Mouse (Mus musculus) urinary bladder, adult 2 months (tissue): ENCODE results near the gene Arrb1. TPM values are rescaled to one million over a fixed set of nuclear protein-coding genes. Genes with fewer than 3 reads are reported as not detected.

Experiments
- DNase-seq: peaks from one replicate; pipeline ENCODE4 v3.0.0; 2022; ENCODE audit warnings: low spot score
- polyA plus RNA-seq: library from polyadenylated mRNA; depleted of rRNA; stranded (reverse); fragments of >200 nt; gene quantifications from 2 replicates; pipeline ENCODE4 v1.2.3, GENCODE M21; 2012

Gene Arrb1
- polyA plus RNA-seq, 1 experiment = 45.4 TPM

DNA sequence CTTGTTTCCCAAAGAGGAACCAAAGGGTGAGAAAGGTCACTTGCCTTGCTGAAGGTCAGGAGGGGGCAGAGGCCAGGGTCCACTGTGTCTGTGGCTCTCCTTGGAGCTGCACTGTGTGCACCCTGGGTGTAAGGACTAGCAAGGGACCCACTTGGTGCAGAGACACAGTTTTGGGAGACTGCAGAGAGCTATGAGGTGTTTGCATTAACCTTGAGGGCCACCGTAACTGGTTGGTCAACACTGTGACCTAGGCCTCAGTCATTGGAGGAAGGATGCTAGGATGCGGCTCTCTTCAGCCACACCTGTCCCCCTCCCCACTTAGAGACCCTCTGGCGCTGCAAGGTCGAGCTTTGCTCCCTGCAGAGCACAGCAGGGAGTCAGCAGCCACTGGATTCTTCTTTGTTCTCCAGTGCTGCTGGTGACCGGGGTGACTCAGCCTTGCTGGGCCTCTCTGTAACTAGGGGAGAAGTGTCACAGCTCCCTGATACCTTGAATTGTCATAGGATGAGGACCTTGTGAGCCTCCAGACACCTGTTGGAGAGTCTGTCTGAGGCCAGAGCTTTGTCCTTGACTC, 2.0 kb downstream of the Arrb1 start:
- no peak for DNase-seq

DNA sequence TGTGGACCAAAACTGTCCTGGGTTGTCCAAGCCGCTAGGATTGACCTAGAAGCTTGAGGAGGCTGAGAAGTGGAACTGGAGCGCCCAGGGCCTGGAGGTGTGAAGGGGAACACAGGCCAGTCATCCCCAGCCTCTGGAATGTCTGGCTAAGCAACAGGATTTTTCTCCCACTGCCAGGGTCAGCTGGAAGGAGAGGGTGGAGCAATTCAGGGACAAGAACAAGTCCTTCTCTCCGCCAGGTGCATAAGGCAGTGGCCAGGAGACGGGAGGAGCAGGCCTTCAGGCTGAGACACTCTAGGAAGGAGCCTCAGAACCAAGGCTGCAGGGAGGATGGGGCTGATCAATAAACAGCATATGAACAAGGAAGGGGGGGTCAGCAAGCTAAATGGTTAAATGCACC, 3.2 kb downstream of the Arrb1 start:
- no peak for DNase-seq

DNA sequence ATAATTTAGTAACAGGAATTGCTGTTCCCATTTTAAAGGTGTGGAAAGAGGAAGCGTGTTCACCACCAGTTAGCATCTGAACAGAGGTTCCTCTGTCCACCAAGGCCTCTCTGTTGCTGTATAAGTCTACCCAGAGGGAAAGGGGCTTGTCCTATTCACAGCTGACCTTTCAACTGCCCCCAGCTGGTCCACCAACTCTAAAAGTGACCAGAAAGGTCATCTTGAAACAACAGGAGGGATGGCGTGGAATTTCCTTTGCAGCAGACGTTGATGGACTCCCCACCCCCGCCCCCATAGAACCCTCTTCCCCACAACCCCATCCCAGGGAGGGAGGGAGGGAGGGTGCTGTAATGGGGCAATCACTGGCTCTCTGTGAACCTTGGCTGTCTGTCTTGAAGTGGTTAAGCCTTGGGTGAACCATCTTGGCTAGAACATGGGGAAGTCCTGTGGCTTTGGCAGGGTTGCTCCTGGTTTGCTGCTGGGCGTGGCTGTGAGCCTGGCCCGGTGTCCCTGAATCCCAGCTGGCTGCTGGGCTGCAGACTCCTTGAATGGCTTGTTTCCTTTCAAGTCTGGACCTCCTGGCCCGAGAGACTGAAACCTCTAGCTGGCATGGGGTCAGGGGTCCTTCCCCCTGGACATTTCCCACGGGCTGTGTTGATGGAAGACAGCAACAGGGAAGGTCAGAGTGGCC, 4.1 kb downstream of the Arrb1 start:
- DNase-seq = no peak

DNA sequence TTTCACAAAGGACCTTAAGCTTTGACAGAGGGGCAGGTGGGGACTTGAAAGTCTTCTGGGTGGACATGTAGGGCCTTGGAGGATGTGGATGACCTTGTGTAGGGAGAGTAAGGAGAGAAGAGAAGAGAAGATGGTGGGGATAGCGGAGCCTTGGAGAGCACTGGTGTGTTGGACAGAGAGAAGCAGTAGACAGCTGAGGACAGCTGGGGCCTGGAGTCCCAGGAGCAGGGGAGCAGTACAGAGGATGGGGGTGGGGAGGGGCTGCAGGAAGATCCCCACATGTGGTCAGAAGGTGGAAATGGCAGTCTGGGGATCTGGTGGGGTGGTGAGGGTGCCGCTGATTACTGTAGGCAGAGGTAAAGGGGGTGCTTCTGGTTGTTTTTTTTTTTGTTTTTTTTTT, 4.8 kb downstream of the Arrb1 start:
- no peak for DNase-seq

DNA sequence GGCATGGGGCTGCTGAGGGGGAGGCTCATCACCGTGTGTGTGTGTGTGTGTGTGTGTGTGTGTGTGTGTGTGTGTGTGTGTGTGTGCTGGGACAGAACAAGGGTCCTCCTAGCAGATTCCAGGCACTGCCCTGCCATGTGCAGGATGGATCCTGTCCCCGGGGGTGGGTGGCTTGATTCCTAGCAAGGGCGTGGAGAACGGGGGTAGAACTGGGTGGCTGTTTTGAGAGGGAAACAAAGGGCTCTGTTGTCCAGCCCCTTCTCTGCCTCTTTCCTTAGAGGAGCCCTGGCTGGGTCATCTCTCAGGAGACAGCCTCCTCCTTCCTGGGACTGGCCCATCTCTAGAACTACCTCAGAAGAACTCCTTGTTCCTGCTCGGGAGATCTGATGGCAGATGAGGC, 5.9 kb downstream of the Arrb1 start:
- no peak for DNase-seq

DNA sequence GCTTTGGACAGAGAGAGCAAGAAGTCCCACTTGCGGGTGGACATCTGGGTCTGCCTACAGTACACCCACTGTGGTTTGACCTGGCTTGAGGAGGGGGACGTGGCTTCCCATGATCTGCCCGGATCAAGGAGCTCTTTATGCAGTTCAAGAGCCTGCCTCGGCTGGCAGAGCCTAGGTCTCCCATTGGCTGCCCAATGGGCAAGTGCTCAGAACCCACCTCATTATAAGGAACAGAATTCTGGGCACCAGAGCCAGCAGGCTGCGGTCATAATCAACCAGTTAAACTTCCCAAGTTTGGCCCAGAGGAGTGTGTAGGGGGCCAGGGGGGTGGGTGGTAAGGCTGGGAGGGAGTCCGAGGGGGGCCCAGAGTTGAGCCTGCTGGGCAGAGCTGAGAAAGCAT, 9.0 kb downstream of the Arrb1 start:
- no peak for DNase-seq

DNA sequence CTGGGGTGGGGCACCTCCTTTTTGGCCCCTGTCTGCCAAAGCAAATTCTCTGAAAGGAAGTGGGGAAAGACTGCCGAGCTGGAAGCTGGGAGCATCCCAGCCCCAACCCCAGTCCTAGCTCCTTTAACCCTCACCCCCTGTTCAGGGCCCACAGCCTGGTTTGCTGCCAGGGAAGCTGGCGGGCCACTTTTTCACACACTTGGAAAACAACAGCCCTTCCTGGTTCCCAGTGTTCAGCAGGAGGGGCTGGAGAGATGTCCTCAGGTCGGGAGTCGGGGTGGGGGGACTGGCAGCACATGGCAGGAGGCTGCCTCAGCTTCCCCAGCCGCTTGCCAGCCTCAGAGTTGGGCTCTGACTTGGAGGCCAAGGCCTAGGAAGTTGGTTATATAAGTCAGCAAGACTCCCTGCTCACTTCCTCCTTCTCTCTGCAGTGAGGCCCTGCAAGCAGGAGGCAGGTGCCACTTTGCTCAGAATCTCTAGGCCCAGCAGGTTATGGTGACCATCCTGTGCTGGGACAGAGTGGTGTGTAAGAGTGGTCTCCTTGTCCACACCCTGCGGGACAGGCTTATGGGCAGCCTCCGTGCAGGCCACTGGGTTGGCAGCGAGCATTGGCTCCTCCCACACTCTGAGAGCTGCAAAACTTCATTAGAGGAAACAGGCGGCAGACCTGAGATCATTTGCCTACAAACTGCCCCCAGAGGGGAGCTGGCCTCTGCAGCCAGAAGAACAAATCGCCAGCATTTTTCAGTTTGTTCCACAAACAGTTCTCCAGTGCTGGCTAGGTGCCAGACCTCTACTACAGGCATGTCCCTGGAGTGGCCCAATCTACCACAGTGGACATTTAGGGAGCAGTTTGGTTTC, 10.8 kb downstream of the Arrb1 start:
- no peak for DNase-seq

DNA sequence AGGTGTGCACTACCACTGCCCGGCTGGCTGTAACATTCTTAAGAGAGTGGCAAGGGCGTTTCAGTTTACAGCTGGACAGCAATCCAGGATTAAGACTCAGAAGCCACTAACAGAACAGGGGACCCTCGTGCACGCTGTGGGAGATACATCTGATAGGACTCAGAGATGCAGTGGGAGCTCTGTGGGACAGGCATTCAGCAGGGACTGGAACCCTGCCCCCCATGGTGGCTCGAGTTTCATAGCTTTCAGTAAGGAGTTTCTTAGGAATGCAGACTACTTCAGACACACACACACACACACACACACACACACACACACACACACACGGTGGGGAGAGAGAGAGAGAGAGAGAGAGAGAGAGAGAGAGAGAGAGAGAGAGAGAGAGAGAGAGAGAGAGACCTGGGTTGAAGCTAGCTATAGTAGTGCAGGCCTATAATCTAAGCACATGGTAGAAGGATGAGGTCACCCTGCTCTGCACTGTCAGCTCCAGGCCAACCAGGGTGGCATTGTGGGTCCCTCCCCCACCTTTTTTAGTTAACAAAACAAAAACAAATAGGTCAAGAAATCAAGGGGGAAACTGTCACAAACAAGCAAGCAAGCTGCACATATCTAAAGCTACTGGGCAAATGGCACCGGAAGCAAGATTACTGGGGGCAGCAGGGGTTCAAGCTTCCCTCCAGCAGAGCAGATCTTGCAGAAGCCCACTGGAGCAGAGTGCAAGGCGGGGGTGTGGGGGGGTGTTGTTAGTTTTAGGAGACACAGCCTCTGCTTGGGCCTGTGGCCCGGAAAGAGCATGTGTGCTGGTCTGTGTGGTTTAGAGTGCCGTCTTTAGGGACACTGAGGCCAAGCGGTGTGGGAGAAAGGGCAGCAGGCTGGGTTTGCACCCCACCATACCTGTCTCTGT, 12.6 kb downstream of the Arrb1 start:
- no peak for DNase-seq

DNA sequence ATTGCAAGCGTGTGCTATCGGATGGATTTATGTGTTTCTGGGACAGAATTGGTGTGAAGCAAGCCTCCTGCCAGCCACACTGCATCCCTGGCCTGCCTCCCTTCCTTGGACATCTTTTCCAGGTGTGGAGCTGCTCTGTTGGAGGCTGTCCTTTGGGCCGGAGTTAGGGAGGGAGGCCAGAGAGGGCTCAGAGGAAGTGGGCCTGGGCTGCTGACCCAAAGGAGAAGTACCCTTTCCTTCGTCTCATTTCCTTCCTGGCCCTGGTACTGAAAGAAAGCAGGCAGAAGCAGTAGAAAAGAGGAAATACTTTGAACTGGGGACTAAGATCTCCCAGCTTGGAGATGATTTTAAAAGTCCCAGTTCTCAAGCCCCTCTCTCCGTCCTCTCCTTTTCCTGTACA, 14.4 kb downstream of the Arrb1 start:
- DNase-seq = no peak

DNA sequence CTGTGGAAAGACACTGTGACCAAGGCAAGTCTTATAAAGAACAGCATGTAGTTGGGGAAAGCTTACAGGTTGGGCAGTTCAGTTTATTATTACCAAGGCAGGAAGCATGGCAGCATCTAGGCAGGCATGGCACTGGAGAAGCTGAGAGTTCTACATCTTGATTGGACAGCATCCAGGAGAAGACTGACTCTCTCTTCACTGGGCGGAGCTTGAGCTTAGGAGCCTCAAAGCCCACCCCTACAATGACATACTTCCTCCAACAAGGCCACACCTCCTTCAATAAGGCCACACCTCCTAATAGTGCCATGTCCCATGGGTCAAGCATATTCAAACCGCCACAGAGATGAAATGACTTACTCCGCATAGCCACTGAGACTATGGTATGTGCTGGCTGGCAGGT, 16.4 kb downstream of the Arrb1 start:
- no peak for DNase-seq

DNA sequence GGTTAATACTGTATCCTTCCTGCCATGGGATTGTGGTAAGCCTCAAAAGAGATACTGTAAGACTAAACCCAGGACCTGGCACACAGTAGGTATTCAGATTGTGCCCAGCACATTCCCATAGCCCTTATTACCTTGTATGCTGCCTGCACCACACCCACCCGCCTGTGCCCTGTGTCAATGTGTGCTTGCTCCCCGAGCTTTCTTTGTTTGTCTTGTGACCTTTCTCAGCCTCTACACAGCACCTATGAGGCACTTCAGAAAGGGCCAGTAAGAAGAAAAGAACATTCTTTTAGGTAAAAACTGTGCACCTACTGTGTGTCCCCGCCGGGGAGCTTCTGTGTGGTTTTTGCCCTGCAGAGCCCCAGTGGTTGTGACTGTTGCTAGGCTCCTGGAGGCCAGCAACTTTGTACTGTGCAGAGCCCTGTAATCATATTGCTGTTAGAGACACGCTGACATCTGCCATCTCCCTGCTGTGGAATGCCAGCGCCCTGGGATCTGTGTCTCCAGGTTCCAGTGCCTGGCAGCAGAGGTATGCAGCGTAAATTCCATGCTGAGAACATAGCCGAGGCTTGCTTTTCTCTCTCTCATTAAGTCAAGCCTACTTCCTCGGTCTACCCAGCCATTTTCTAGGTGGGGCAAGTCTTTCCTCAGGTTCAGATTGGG, 18.1 kb downstream of the Arrb1 start:
- DNase-seq = no peak

DNA sequence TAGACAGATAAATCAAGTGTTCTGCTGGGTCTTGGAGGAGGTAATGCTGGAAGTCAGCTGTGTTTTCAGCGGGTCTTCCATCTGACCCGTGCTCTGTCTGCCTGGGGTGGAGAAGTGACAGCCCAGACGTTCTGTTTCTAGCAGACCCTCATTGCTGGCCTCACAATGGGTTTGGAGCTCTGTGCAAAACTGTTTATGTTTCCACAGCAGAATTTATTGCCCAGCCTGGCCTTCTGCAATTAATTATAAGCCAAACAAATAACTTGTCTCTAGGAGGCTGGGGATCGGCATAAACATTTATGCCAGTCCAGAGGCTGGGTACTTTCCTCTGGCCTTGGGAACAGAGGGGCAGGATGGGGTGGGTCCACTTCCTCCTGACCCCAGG, 18.6 kb downstream of the Arrb1 start:
- DNase-seq = no peak

DNA sequence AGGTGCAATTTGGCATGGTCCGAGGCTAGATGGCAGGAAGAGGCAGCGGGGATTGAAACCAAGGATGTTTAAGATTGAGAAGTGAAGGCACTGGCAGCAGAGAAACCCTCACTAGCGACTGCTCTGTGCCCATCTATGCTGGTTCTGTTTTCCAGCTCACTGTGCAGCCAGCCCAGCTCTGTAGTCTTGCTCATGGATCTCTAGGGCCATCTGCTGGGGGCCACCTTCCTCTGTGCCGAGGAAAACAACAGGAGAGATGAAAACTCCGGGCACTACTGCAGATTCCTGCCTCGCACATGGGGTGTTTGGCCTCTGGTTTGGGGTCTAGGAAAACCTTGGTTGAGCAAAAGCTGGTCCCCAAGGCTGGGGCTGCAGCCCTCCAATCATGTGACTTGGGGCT, 20.6 kb downstream of the Arrb1 start:
- DNase-seq = peak; percentile 46

DNA sequence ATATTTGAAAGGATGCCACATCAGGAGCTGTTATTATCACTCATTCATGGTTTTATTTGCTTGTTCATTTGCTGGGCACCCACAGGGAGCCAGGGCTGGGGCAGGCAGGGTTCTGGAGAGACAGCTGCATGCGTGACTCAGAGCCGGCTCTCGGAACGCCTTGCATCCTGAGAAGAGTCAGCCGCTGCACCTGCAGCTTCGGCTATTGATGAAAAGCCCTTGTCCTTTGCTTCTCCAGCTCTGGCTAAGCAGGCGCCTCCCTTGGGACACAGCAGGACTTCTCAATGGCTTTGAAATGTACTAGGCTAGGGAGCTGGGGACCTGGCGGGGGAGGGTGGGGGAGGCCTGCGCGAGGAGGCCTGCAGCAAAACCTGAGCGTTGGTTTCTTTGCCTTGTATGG, 23.8 kb downstream of the Arrb1 start:
- no peak for DNase-seq

DNA sequence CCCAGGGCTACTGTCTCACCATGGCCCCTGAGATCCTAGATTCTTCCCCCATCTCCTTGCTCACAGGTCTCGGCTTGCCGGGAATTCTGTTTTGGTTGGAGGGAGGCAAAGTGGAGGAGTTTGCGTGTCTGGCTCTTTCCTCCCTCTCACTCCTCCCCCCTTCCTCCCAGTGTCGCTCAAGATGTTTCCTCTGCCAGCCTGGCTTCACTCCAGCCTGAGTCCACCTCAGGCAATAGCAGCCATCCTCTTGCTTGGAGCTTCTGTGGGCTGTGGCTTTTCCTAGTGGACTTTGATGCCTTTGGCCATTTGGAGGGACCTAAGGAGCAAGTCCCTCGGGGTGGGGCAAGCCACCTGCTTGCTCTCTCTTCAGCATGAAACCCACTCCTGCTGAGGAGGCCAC, 27.2 kb downstream of the Arrb1 start:
- no peak for DNase-seq

DNA sequence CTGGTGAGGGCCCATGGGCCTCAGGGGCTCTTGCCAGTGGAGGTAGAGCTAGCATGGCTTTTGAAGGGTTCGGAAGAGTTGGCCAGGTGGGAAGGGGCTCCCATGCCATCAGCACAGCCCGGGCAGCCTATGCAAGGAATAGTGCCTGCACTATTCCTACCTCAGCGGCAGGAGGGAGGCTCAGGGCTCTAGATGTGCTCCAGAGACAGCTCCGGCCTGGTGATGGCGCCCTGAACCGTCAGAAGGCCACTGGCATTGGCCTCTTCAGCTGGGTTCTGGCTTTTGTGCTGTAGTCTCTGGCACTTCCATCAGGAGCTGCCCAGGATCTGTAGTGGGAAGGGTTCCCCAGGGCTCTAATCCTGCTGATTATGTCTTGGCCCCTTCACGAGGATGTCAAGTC, 28.0 kb downstream of the Arrb1 start:
- no peak for DNase-seq

DNA sequence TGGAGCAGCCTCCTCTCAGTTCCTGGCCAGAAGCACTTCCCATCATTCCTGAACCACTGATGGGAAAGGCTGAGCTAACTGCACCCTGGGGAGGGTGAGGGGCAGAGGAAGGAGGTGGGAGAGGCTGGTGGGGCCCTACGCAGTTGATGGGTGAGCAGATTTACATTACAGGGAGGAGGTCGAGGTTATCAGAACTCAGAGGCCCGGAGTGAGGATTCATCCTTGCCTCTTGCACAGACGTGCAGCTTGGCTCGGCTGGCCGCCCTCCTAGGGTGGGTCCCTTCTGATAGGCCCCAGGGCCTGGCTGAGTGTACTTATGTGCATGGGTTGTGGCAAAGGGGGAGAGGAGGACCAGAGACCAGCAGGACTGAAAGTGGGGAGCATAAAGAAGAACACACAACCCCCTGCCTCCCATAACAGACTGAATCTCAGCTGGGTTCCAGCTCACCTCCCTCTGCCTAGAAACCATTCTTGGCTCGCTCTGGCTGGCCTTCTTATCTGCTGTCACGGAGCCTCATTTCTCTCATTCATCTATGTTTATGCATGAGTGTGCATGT, 30.1 kb downstream of the Arrb1 start:
- DNase-seq = no peak

DNA sequence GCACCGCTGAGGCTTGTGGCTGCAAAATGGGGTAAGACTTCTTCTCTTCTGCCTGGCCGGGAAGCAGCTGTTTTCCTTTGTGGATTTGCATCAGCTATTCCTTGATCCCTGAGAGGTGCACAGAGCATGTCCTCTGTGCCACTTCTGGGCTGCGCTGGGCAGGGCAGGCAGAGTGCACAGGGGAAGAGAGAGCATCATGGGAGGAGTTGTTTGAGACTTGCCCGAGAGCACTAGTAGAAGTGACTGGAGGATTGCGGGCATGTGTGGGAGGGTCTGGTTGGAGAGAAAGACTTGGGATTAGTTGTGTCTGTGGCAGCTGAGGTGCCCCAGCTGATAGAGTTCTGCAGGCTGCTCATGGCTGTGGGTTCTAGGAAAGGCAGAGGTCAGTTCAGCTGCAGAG, 35.4 kb downstream of the Arrb1 start:
- DNase-seq = no peak

DNA sequence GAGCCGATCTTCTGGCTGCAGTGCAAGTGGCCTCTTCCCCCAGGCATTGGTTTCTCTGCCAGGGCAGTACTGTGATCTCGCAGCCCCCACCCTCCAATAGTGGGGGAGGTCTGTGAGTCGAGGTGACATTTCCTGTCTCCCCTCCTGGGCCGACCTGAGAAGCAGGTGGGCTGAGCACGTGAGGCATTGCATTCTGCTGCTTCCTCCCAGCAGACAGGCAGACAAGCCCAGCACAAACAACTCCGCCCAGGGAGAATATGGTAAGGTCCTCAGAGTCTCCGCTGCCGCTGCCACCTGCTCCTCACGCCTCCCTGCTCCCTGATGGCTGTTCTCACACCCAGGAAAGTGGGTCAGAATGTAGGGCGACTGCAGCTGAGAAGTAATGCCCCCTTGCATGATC, 37.7 kb downstream of the Arrb1 start:
- no peak for DNase-seq

DNA sequence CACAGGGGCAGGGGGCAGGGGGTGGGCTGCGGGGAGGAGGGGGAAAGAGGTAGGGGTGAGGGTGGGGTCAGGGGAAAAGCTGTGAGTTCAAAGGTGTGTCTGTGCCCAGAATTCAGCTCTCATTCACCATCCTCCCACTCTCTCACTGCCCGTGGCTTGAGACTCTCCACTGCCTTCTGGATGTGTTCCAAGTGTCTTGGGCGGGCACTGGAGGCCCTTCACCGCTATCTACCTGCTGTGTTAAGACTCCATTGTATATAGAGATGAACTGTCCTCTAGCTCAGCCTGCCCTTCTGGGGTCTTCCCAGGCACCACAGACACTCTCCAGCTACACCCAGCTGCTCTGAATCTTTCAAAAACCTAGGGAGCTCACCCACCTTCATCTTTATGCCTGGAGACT, 38.1 kb downstream of the Arrb1 start:
- no peak for DNase-seq

DNA sequence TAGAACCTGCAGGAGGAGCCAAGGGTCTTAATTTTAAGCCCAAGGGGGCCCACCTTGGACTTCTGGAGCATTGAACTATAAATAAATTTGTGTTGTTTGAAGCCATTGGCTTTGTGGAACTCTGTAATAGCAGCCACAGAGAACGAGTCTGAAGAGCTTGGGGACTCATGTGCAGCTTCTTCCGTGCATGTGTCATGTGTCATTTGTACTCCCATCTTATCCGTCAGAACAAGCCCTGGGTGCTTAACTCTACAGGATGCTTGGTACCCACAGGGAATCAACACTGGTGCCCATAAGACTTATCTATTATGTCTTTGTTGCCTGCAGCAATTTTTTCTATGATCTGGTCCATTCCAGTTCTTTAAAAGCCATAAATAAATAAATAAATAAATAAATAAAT, 43.0 kb downstream of the Arrb1 start:
- DNase-seq = no peak
